Mouse (Mus musculus): ENCODE data around the gene Slc35f1. TPM values are rescaled to one million over a fixed set of nuclear protein-coding genes. Genes with fewer than 3 reads are reported as not detected.

Gene Slc35f1
- total and polyA plus RNA-seq, 3 experiments, result 0.57 to 0.80 (median 0.73) TPM

- no peak for DNase-seq
- no peaks in the 10 kb centered on the region for H3K4me1 ChIP-seq (ENCODE audit: control insufficient read depth, insufficient read depth, low read length)
- no peaks in the 10 kb centered on the region for H3K36me3 ChIP-seq (ENCODE audit: control insufficient read depth, insufficient read depth, low read length)
- intact Hi-C loops (cut with DNase I), result no loop called here
- H3K4me3 ChIP-seq, result no peak overlapping the region
- H3K79me2 ChIP-seq (replicated peaks; ENCODE audit: control insufficient read depth, insufficient read depth, low read length), result no peaks in the 10 kb centered on the region
- no peak overlapping the region for H3K9ac ChIP-seq (ENCODE audit: low read depth, low read length)
- no peak for TF ChIP-seq CTCF (IDR thresholded peaks at IDR 0.05)
- TF ChIP-seq POLR2A (IDR thresholded peaks at IDR 0.05; ENCODE audit: insufficient read depth, low read depth, low read length), result no peak
- TF ChIP-seq EP300 (IDR thresholded peaks at IDR 0.05; ENCODE audit: insufficient read depth, low read depth, low read length), result no peak
- H3K27me3 ChIP-seq (ENCODE audit: control insufficient read depth, insufficient read depth, low read length), result no peaks in the 10 kb centered on the region
- WGBS, result 72% methylated on average over 2 of the region's 2 CpGs
- no peak overlapping the region for H3K27ac ChIP-seq
Measured at GRCm38 (mm10) chr10:53157740-53158139, 467.4 kb downstream of the Slc35f1 start.

All from heart, adult 2 months (tissue).